Mouse (Mus musculus) layer of hippocampus, adult 2 months (tissue): ENCODE measurements around the gene Sema3c. TPM values are rescaled to one million over a fixed set of nuclear protein-coding genes. Genes with fewer than 3 reads are reported as not detected.

ENCODE experiments used
- DNase-seq, 2 experiments: peaks; one replicate each; pipeline ENCODE4 v3.0.0; 2022; ENCODE audit warnings: low spot score in 2 of 2
- H3K27ac ChIP-seq: fragments of 200-600 bp; 2 replicates; pipeline ENCODE4 v1.8.1; 2022
- H3K4me3 ChIP-seq: fragments of 200-600 bp; 2 replicates; pipeline ENCODE4 v1.8.1; 2022; ENCODE audit warnings: mild to moderate bottlenecking
- CTCF ChIP-seq: fragments of 200-600 bp; conservative IDR thresholded peaks from 2 replicates; pipeline ENCODE4 v1.8.1; 2022; ENCODE audit warnings: antibody characterized with exemption, mild to moderate bottlenecking, moderate library complexity
- total RNA-seq, 2 experiments: library from RNA; stranded (reverse); gene quantifications; 2 replicates each; pipeline ENCODE4 v1.2.3; 2021

The Sema3c gene
- total RNA-seq, 2 experiments from 2014 or later = 17.1 to 19.7 TPM

DNA sequence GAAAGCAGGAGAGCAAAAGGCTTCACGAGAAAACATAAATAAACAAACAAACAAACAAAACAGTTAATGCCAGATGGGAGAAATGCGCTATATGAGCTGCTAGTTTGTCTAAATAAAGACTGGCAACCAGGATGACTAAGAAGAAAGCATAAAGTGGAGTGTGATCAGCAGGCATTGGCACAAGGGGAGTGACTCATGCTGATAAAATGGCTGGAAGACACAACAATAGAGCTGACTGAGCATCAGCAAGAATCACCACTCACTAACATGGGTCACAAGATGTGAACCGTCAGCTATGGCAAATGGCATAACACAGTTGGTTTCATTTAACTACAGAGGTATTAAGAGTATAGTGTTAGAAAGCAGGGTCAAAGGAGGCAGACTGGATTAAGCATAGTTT is 174.2 kb downstream of the Sema3c start:
- Histone ChIP-seq H3K4me3 (no peak overlapping the region), H3K27ac (no peak overlapping the region)
- TF ChIP-seq CTCF = no peak
- no peak for DNase-seq

DNA sequence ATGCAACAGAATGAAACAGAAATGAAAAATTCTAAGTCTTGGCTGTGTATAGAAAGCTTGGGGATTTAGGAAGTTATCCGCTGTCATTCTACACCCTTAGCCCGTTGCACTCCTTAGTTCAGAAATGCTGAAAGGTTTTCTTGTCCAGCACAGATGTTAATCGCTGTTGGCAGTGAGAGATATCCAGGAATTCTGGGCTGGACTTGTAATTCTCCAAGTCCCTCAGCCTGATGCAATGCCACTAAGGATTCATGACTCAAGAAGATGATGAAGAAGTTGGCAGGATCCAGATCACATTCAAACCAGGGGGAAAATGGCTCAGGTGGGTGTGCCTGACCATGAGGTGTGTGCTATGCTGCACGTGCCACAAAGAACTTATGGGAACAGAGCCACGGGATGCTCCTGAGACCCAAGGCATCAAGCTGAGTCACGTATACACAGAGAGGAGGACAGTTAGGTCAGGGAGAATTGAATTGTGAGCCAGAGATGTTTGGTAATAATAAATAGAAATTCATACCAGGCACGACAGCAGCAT is 179.5 kb downstream of the Sema3c start:
- no peak overlapping the region for H3K27ac ChIP-seq
- no peak overlapping the region for H3K4me3 ChIP-seq
- TF ChIP-seq CTCF = no peak
- no peak for DNase-seq

DNA sequence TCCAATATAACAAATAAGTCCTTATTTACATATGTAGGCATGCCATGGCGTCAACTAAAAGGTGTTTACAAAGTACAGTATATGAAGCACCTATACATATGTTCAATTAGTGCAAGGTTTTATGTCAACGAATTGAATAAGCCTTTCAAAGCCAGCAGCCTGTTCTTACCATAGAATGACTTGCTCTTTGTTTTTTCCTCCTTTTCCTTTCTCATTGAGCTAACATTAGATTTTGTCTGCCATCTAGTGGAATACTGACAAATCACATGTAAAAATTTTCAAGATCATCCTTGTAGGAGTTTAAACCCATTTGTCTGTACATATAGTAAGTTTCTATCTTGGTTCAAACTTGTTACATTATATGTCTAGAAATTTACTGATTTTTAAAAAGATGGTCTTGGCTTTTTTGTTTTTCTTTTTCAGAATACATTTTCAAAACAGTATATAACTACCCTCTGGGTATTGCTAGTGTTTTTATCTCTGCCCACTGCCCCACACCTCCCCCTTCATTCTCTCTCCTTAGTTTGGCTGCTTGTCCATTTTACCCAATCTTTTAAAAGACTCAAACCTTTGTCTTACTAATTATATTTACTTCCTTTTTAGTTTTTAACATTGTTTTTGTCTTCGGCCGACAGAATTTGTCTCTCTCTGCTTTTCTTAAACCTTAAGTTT is 192.1 kb downstream of the Sema3c start:
- no peak overlapping the region for H3K27ac ChIP-seq
- DNase-seq = peak; percentile 21 to 26
- TF ChIP-seq CTCF = peak; percentile 88
- no peak overlapping the region for H3K4me3 ChIP-seq

DNA sequence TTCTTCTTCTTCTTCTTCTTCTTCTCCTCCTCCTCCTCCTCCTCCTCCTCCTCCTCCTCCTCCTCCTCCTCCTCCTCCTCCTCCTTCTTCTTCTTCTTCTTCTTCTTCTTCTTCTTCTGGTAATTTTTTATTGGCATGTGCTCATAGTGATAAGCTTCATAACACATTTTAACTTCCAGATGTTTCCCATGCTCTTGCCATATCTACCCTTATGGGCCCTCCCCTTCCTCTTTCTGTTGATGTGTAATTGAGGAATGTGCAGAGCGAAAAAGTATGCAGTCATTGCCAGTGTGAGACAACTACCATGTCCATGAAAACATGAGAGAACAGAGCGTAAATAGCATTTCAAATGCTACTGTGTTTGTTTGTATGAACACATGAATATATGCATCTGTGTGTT is 196.2 kb downstream of the Sema3c start:
- H3K4me3 ChIP-seq = no peak overlapping the region
- no peak for TF ChIP-seq CTCF
- H3K27ac ChIP-seq = no peak overlapping the region
- no peak for DNase-seq

DNA sequence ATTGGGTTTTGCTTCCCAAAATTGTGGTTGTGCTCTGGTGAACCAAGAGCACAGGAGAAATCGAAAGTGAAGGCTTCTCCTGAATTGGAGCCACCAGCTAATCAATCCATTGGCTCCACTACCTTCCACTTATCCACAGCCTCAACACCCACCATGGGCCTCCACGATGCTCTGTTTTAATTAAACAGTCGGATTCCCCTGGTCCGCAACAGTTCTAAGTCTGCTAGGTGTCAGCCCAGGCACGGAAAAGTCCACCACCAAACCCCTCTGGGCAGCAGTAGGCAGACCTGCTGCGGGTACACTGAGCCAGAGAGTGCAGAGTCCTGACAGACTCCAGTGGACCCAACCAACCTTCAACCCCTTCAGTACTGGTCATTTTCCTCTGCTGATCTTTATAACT is 202.5 kb downstream of the Sema3c start:
- no peak for DNase-seq
- TF ChIP-seq CTCF = no peak
- no peak overlapping the region for H3K27ac ChIP-seq
- H3K4me3 ChIP-seq = no peak overlapping the region

Other genes starting within 250 kb of the Sema3c start
- not detected for gene Speer4f2, start 201.1 kb upstream of the Sema3c start, total RNA-seq
- not detected for gene Speer4f1, start 98.2 kb upstream of the Sema3c start, total RNA-seq